Mouse (Mus musculus) mesoderm, embryonic 11.5 days (tissue): Measurements from ENCODE around the gene Nlrx1.
"Not testable (repeated sequence)": the region's sequence is repeated elsewhere in the genome, so short reads cannot be mapped to it uniquely, and the experiment has no call there.

Experiments used
- DNase-seq: peaks from one replicate; pipeline ENCODE4 v3.0.0-alpha.2; 2012; ENCODE audit warnings: low read depth, low spot score

Nlrx1 gene

GRCm38 (mm10) chr9:44268432-44268831 is at the start of gene Nlrx1:
Gene Nlrx1 (minus strand): TSS chr9:44268599.
- no peak for DNase-seq

- DNase-seq: no peak
Observed at GRCm38 (mm10) chr9:44317452-44317851, 49.1 kb upstream of the Nlrx1 start.

- no peak for DNase-seq
Observed at GRCm38 (mm10) chr9:44314910-44315309, 46.5 kb upstream of the Nlrx1 start.

- DNase-seq: no peak
Observed at GRCm38 (mm10) chr9:44314257-44314547, 45.8 kb upstream of the Nlrx1 start.

GRCm38 (mm10) chr9:44313476-44314256 is 45.3 kb upstream of the Nlrx1 start:
- no peak for DNase-seq

- DNase-seq: peak; percentile 54
Observed at GRCm38 (mm10) chr9:44311136-44312134, 43.0 kb upstream of the Nlrx1 start.

- DNase-seq: no peak
Observed at GRCm38 (mm10) chr9:44310750-44311135, 42.3 kb upstream of the Nlrx1 start.

- DNase-seq: no peak
Observed at GRCm38 (mm10) chr9:44309756-44310155, 41.4 kb upstream of the Nlrx1 start.

GRCm38 (mm10) chr9:44307248-44307647 is 38.8 kb upstream of the Nlrx1 start:
- DNase-seq: no peak

GRCm38 (mm10) chr9:44306532-44306931 is 38.1 kb upstream of the Nlrx1 start:
- no peak for DNase-seq

- peak; percentile 100 for DNase-seq
Observed at GRCm38 (mm10) chr9:44305466-44306079, 37.2 kb upstream of the Nlrx1 start, which contains the start of gene Hinfp. Gene Hinfp (minus strand): TSS chr9:44305671.

GRCm38 (mm10) chr9:44300001-44300400 is 31.6 kb upstream of the Nlrx1 start:
- DNase-seq: not testable (repeated sequence)

GRCm38 (mm10) chr9:44292490-44292889 is 24.1 kb upstream of the Nlrx1 start:
- peak; percentile 20 for DNase-seq

- DNase-seq: no peak
Observed at GRCm38 (mm10) chr9:44288959-44289291, 20.5 kb upstream of the Nlrx1 start.

- peak; percentile 25 for DNase-seq
Observed at GRCm38 (mm10) chr9:44288076-44288958, 19.9 kb upstream of the Nlrx1 start, which contains the start of gene Abcg4. Gene Abcg4 (minus strand): TSS chr9:44288615.

GRCm38 (mm10) chr9:44287401-44288075 is 19.1 kb upstream of the Nlrx1 start:
- peak; percentile 34 for DNase-seq

GRCm38 (mm10) chr9:44287003-44287400 is 18.6 kb upstream of the Nlrx1 start:
- DNase-seq: no peak

GRCm38 (mm10) chr9:44286256-44286850 is 18.0 kb upstream of the Nlrx1 start:
- no peak for DNase-seq

- no peak for DNase-seq
Observed at GRCm38 (mm10) chr9:44283183-44283582, 14.8 kb upstream of the Nlrx1 start.

GRCm38 (mm10) chr9:44269973-44270372 is 1.6 kb upstream of the Nlrx1 start:
- no peak for DNase-seq
